Mouse (Mus musculus) midbrain, embryonic 16.5 days (tissue): Measurements from ENCODE around the gene Apob. TPM values are rescaled to one million over a fixed set of nuclear protein-coding genes. Genes with fewer than 3 reads are reported as not detected.

Experiments
- ATAC-seq: fragments of 200-750 bp; cut with Nextera tagmentation; 2 replicates; pipeline ENCODE4 v1.8.0; 2017; ENCODE audit warnings: moderate TSS enrichment
- H3K27ac ChIP-seq: fragments of 300-500 bp; sonication (generic); 2 replicates; pipeline ENCODE4 v1.5.1; 2014; ENCODE audit warnings: mild to moderate bottlenecking, low read length, mixed read lengths
- H3K27me3 ChIP-seq: fragments of 300-500 bp; sonication (generic); 2 replicates; pipeline ENCODE4 v1.6.1; 2014; ENCODE audit warnings: low read depth, low read length, mixed read lengths; ENCODE audit not compliant: control insufficient read depth, insufficient read depth
- H3K36me3 ChIP-seq: fragments of 300-500 bp; sonication (generic); 2 replicates; pipeline ENCODE4 v1.6.1; 2014; ENCODE audit warnings: mild to moderate bottlenecking, low read length, moderate library complexity, mixed read lengths; ENCODE audit not compliant: control insufficient read depth, insufficient read depth
- H3K4me1 ChIP-seq: fragments of 300-500 bp; sonication (generic); 2 replicates; pipeline ENCODE4 v1.6.1; 2014; ENCODE audit warnings: mild to moderate bottlenecking, low read length, mixed read lengths; ENCODE audit not compliant: control insufficient read depth, insufficient read depth
- H3K4me2 ChIP-seq: fragments of 300-500 bp; sonication (generic); 2 replicates; pipeline ENCODE4 v1.6.1; 2014; ENCODE audit warnings: mild to moderate bottlenecking, low read length, mixed read lengths
- H3K4me3 ChIP-seq: fragments of 300-500 bp; sonication (generic); 2 replicates; pipeline ENCODE4 v1.5.1; 2014; ENCODE audit warnings: low read depth, mild to moderate bottlenecking, low read length, moderate library complexity, mixed read lengths
- H3K9ac ChIP-seq: fragments of 300-500 bp; sonication (generic); 2 replicates; pipeline ENCODE4 v1.6.1; 2014; ENCODE audit warnings: low read depth, low read length, mixed read lengths
- H3K9me3 ChIP-seq: fragments of 300-500 bp; sonication (generic); replicated peaks from 2 replicates; pipeline ENCODE4 v1.6.1; 2014; ENCODE audit warnings: mild to moderate bottlenecking, low read length, mixed read lengths; ENCODE audit not compliant: control insufficient read depth, poor library complexity, severe bottlenecking
- WGBS: fragments of 180-500 bp; shearing (Covaris S2); extraction: QIAGEN DNeasy Blood & Tissue Kit; methylation state at CpG from one replicate; pipeline ENCODE4 v1.1.7; 2014; 5-methylcytosine and 5-hydroxymethylcytosine counted together
- polyA plus RNA-seq: library from polyadenylated mRNA; unstranded; fragments of >200 nt; fragmentation: Nextera tagmentation; extraction: Ambion mirVana; gene quantifications from 2 replicates; pipeline ENCODE4 v1.2.1, GENCODE M21; 2015

Apob gene
- not detected in 2 replicates for polyA plus RNA-seq

GRCm38 (mm10) chr12:7977466-7978189 is at the start of gene Apob:
Gene Apob (plus strand): TSS chr12:7977648.
- peak within 1 kb of the TSS; percentile 29; the same call in 1 of the 2 replicates for H3K4me2 ChIP-seq
- H3K9ac ChIP-seq: no peak within 1 kb of the TSS
- H3K4me3 ChIP-seq: no peak within 1 kb of the TSS
- no peak within 1 kb of the TSS for H3K27ac ChIP-seq
- no peak for ATAC-seq
- H3K36me3 ChIP-seq: no peaks in the 10 kb centered on the region
- no peaks in the 10 kb centered on the region for H3K27me3 ChIP-seq
- no peaks in the 10 kb centered on the region for H3K4me1 ChIP-seq
- H3K9me3 ChIP-seq: no peaks in the 10 kb centered on the region
- 82% methylated on average over 20 of the region's 20 CpGs for WGBS

GRCm38 (mm10) chr12:7932405-7932920 is 45.0 kb upstream of the Apob start:
- 82% methylated on average over 4 of the region's 4 CpGs for WGBS
- Histone ChIP-seq H3K9ac (no peak overlapping the region), H3K27me3 (no peaks in the 10 kb centered on the region), H3K9me3 (no peaks in the 10 kb centered on the region), H3K4me3 (no peak overlapping the region), H3K36me3 (no peaks in the 10 kb centered on the region), H3K4me1 (no peaks in the 10 kb centered on the region), H3K4me2 (no peak overlapping the region), H3K27ac (no peak overlapping the region)
- no peak for ATAC-seq

- Histone ChIP-seq H3K27me3 (no peaks in the 10 kb centered on the region), H3K4me3 (no peak overlapping the region), H3K27ac (no peak overlapping the region), H3K36me3 (no peaks in the 10 kb centered on the region), H3K9me3 (no peaks in the 10 kb centered on the region), H3K4me2 (no peak overlapping the region), H3K4me1 (no peaks in the 10 kb centered on the region), H3K9ac (no peak overlapping the region)
- ATAC-seq: no peak
- 87% methylated on average over 9 of the region's 9 CpGs for WGBS
These were observed 27.2 kb upstream of the Apob start for GRCm38 (mm10) chr12:7950098-7950745.

GRCm38 (mm10) chr12:7958851-7959250 is 18.6 kb upstream of the Apob start:
- Histone ChIP-seq H3K4me2 (no peak overlapping the region), H3K36me3 (no peaks in the 10 kb centered on the region), H3K27me3 (no peaks in the 10 kb centered on the region), H3K9me3 (no peaks in the 10 kb centered on the region), H3K27ac (no peak overlapping the region), H3K4me1 (no peaks in the 10 kb centered on the region), H3K4me3 (no peak overlapping the region), H3K9ac (no peak overlapping the region)
- no peak for ATAC-seq
- 74% methylated on average over 1 of the region's 1 CpGs for WGBS

- Histone ChIP-seq H3K9me3 (no peaks in the 10 kb centered on the region), H3K27ac (no peak overlapping the region), H3K4me1 (no peaks in the 10 kb centered on the region), H3K4me3 (no peak overlapping the region), H3K27me3 (no peaks in the 10 kb centered on the region), H3K9ac (no peak overlapping the region), H3K4me2 (no peak overlapping the region), H3K36me3 (no peaks in the 10 kb centered on the region)
- WGBS: 71% methylated on average over 6 of the region's 6 CpGs
- no peak for ATAC-seq
These were observed 18.0 kb upstream of the Apob start for GRCm38 (mm10) chr12:7959310-7959918.

- 72% methylated on average over 5 of the region's 5 CpGs for WGBS
- no peak overlapping the region for H3K4me3 ChIP-seq
- H3K36me3 ChIP-seq: no peaks in the 10 kb centered on the region
- H3K9ac ChIP-seq: no peak overlapping the region
- H3K4me2 ChIP-seq: no peak overlapping the region
- no peaks in the 10 kb centered on the region for H3K27me3 ChIP-seq
- H3K9me3 ChIP-seq: no peaks in the 10 kb centered on the region
- no peak overlapping the region for H3K27ac ChIP-seq
- no peaks in the 10 kb centered on the region for H3K4me1 ChIP-seq
- no peak for ATAC-seq
These were observed 15.0 kb upstream of the Apob start for GRCm38 (mm10) chr12:7962314-7962927.

- Histone ChIP-seq H3K4me3 (no peak overlapping the region), H3K9me3 (no peaks in the 10 kb centered on the region), H3K4me1 (no peaks in the 10 kb centered on the region), H3K4me2 (no peak overlapping the region), H3K36me3 (no peaks in the 10 kb centered on the region), H3K9ac (no peak overlapping the region), H3K27ac (no peak overlapping the region), H3K27me3 (no peaks in the 10 kb centered on the region)
- ATAC-seq: no peak
- WGBS: 93% methylated on average over 2 of the region's 2 CpGs
These were observed 10.2 kb upstream of the Apob start for GRCm38 (mm10) chr12:7967221-7967620.

- Histone ChIP-seq H3K9ac (no peak overlapping the region), H3K4me1 (no peaks in the 10 kb centered on the region), H3K27ac (no peak overlapping the region), H3K36me3 (no peaks in the 10 kb centered on the region), H3K27me3 (no peaks in the 10 kb centered on the region), H3K9me3 (no peaks in the 10 kb centered on the region), H3K4me3 (no peak overlapping the region), H3K4me2 (no peak overlapping the region)
- ATAC-seq: no peak
- 83% methylated on average over 2 of the region's 2 CpGs for WGBS
These were observed 7.1 kb upstream of the Apob start for GRCm38 (mm10) chr12:7970301-7970700.
